Mouse (Mus musculus): ENCODE data around the gene Hoxb5. TPM values are rescaled to one million over a fixed set of nuclear protein-coding genes. Genes with fewer than 3 reads are reported as not detected.

Hoxb5 gene
- polyA plus RNA-seq, 1 experiment = not detected

GRCm38 (mm10) chr11:96271541-96272011 lies 31.6 kb upstream of the Hoxb5 start:
- no peak for DNase-seq (ENCODE audit: extremely low spot score in 1 of 2, low spot score in 1 of 2)

GRCm38 (mm10) chr11:96272024-96272921 lies 30.9 kb upstream of the Hoxb5 start:
- DNase-seq (ENCODE audit: extremely low spot score in 1 of 2, low spot score in 1 of 2) = no peak

- no peak for DNase-seq (ENCODE audit: extremely low spot score in 1 of 2, low spot score in 1 of 2)
Measured at GRCm38 (mm10) chr11:96274428-96274827, 28.7 kb upstream of the Hoxb5 start.

GRCm38 (mm10) chr11:96275896-96276295 lies 27.2 kb upstream of the Hoxb5 start:
- DNase-seq (ENCODE audit: extremely low spot score in 1 of 2, low spot score in 1 of 2) = no peak

- no peak for DNase-seq (ENCODE audit: extremely low spot score in 1 of 2, low spot score in 1 of 2)
Measured at GRCm38 (mm10) chr11:96277151-96278044, 25.7 kb upstream of the Hoxb5 start.

GRCm38 (mm10) chr11:96278324-96278723 lies 24.8 kb upstream of the Hoxb5 start:
- no peak for DNase-seq (ENCODE audit: extremely low spot score in 1 of 2, low spot score in 1 of 2)

GRCm38 (mm10) chr11:96278773-96279172 lies 24.4 kb upstream of the Hoxb5 start:
- peak; percentile 59 to 94 for DNase-seq (ENCODE audit: extremely low spot score in 1 of 2, low spot score in 1 of 2)

GRCm38 (mm10) chr11:96279421-96280233 lies 23.5 kb upstream of the Hoxb5 start:
- DNase-seq (ENCODE audit: extremely low spot score in 1 of 2, low spot score in 1 of 2) = no peak

GRCm38 (mm10) chr11:96280399-96281378 lies 22.4 kb upstream of the Hoxb5 start:
- no peak for DNase-seq (ENCODE audit: extremely low spot score in 1 of 2, low spot score in 1 of 2)

- no peak for DNase-seq (ENCODE audit: extremely low spot score in 1 of 2, low spot score in 1 of 2)
Measured at GRCm38 (mm10) chr11:96281396-96281795, 21.7 kb upstream of the Hoxb5 start.

- no peak for DNase-seq (ENCODE audit: extremely low spot score in 1 of 2, low spot score in 1 of 2)
Measured at GRCm38 (mm10) chr11:96281855-96282570, 21.1 kb upstream of the Hoxb5 start, which contains the start of gene Hoxb8. Hoxb8 (plus strand) TSS chr11:96281905.

- DNase-seq (ENCODE audit: extremely low spot score in 1 of 2, low spot score in 1 of 2) = no peak
Measured at GRCm38 (mm10) chr11:96282795-96283430, 20.2 kb upstream of the Hoxb5 start.

- DNase-seq (ENCODE audit: extremely low spot score in 1 of 2, low spot score in 1 of 2) = no peak
Measured at GRCm38 (mm10) chr11:96284041-96284749, 18.9 kb upstream of the Hoxb5 start.

GRCm38 (mm10) chr11:96284774-96285734 lies 18.1 kb upstream of the Hoxb5 start:
- DNase-seq (ENCODE audit: extremely low spot score in 1 of 2, low spot score in 1 of 2) = no peak

- no peak for DNase-seq (ENCODE audit: extremely low spot score in 1 of 2, low spot score in 1 of 2)
Measured at GRCm38 (mm10) chr11:96285771-96286738, 17.1 kb upstream of the Hoxb5 start, which contains the start of gene Hoxb7. Hoxb7 (plus strand) TSS chr11:96286623.
